Mouse (Mus musculus): Measurements from ENCODE around the gene Tmcc1. TPM values are rescaled to one million over a fixed set of nuclear protein-coding genes. Genes with fewer than 3 reads are reported as not detected.

Tmcc1 gene
- polyA plus RNA-seq, 1 experiment: 20.5 TPM

DNA sequence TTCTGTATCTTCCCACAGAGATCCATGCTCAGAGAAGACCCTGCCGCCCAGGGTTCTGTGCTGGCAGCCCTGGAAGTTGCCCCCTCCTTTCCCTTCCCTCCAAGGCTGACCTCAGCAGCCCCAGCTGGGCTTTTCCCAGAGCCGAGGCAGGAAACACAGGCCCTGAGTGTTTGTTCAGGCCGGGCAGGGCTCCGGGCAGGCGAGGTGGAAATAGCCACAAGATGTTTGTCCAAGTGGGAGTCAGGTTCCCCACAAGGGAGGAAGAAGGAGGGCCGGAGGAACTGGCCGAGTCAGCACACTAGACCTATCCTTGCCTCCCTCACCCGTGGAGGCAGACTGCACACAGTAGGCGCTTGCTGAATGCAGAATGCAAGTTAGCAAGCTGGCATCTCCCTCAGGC lies 186.6 kb downstream of the Tmcc1 start:
- TF ChIP-seq EP300 (IDR thresholded peaks at IDR 0.05; ENCODE audit: insufficient read depth, low read depth, low read length) (no peak), POLR2A (IDR thresholded peaks at IDR 0.05; ENCODE audit: insufficient read depth, low read length) (no peak), CTCF (IDR thresholded peaks at IDR 0.05; ENCODE audit: low read depth, low read length) (no peak)
- no peaks in the 10 kb centered on the region for H3K4me1 ChIP-seq (ENCODE audit: control insufficient read depth, insufficient read depth, low read length)
- no peak overlapping the region for H3K27ac ChIP-seq (ENCODE audit: insufficient read depth, low read length)
- no peaks in the 10 kb centered on the region for H3K27me3 ChIP-seq (ENCODE audit: control insufficient read depth, insufficient read depth, low read length, poor library complexity, severe bottlenecking)
- H3K4me3 ChIP-seq (ENCODE audit: low read depth, low read length): no peak overlapping the region
- no peak overlapping the region for H3K9ac ChIP-seq (ENCODE audit: low read depth, poor library complexity, severe bottlenecking)
- no peaks in the 10 kb centered on the region for H3K9me3 ChIP-seq (replicated peaks; ENCODE audit: control insufficient read depth, insufficient read depth, low read length, poor library complexity, severe bottlenecking)
- no peaks in the 10 kb centered on the region for H3K36me3 ChIP-seq (ENCODE audit: control insufficient read depth, insufficient read depth, low read length, poor library complexity, severe bottlenecking)

DNA sequence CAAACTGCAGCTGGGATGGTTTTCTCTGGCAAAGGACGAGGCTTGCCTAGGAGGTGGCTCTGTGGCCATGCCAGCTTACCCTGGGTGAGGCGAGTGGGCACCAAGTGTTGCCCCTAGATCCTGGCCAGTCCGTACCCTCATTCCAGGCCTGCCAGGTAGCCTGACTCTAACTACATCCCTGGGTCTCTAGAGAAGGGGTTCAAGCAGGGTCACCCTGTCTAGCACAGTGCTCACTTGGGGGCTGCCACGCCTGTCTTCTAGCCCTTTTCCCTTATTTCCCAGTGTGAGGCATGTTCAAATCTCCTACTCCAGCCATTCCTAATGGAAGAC lies 187.4 kb downstream of the Tmcc1 start:
- TF ChIP-seq EP300 (IDR thresholded peaks at IDR 0.05; ENCODE audit: insufficient read depth, low read depth, low read length) (no peak), CTCF (IDR thresholded peaks at IDR 0.05; ENCODE audit: low read depth, low read length) (no peak), POLR2A (IDR thresholded peaks at IDR 0.05; ENCODE audit: insufficient read depth, low read length) (no peak)
- Histone ChIP-seq H3K36me3 (ENCODE audit: control insufficient read depth, insufficient read depth, low read length, poor library complexity, severe bottlenecking) (no peaks in the 10 kb centered on the region), H3K9ac (ENCODE audit: low read depth, poor library complexity, severe bottlenecking) (no peak overlapping the region), H3K9me3 (replicated peaks; ENCODE audit: control insufficient read depth, insufficient read depth, low read length, poor library complexity, severe bottlenecking) (no peaks in the 10 kb centered on the region), H3K27ac (ENCODE audit: insufficient read depth, low read length) (no peak overlapping the region), H3K4me1 (ENCODE audit: control insufficient read depth, insufficient read depth, low read length) (no peaks in the 10 kb centered on the region), H3K27me3 (ENCODE audit: control insufficient read depth, insufficient read depth, low read length, poor library complexity, severe bottlenecking) (no peaks in the 10 kb centered on the region), H3K4me3 (ENCODE audit: low read depth, low read length) (no peak overlapping the region)

DNA sequence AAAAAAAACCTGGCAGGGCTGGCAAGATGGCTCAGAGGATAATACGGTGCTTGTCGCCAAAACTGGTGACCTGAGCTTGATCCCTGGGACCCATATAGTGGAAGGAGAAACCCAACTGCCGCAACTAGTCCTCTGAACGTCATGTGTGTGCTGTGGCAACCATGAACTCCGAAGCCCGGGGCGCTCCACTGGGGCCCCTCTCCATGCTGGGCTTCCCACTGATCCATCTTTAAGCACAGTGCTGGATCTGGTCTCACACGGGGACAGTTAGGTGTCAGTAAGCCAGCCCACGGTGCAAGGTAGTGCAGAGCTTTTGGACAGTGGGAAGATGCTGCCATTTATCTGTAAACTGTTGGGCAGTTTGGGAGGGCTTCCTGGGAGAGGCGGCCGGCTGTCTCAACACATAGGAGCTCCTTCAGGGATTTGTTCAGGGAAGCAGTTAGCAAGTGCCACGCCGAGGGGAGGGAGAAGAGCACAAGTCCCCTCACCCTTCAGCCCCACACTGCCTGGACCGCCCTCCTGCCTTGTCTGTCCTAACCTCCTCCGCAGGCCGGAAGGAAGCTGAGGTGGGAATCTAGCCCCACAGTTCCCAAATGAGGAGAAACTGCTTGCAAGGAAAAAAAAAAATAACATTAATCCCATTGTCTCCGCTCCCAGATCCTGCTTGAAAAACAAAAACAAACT lies 187.9 kb downstream of the Tmcc1 start:
- TF ChIP-seq CTCF (IDR thresholded peaks at IDR 0.05; ENCODE audit: low read depth, low read length) (no peak), EP300 (IDR thresholded peaks at IDR 0.05; ENCODE audit: insufficient read depth, low read depth, low read length) (no peak), POLR2A (IDR thresholded peaks at IDR 0.05; ENCODE audit: insufficient read depth, low read length) (no peak)
- no peaks in the 10 kb centered on the region for H3K4me1 ChIP-seq (ENCODE audit: control insufficient read depth, insufficient read depth, low read length)
- no peak overlapping the region for H3K4me3 ChIP-seq (ENCODE audit: low read depth, low read length)
- H3K36me3 ChIP-seq (ENCODE audit: control insufficient read depth, insufficient read depth, low read length, poor library complexity, severe bottlenecking): no peaks in the 10 kb centered on the region
- no peak overlapping the region for H3K9ac ChIP-seq (ENCODE audit: low read depth, poor library complexity, severe bottlenecking)
- H3K9me3 ChIP-seq (replicated peaks; ENCODE audit: control insufficient read depth, insufficient read depth, low read length, poor library complexity, severe bottlenecking): no peaks in the 10 kb centered on the region
- no peaks in the 10 kb centered on the region for H3K27me3 ChIP-seq (ENCODE audit: control insufficient read depth, insufficient read depth, low read length, poor library complexity, severe bottlenecking)
- H3K27ac ChIP-seq (ENCODE audit: insufficient read depth, low read length): no peak overlapping the region

DNA sequence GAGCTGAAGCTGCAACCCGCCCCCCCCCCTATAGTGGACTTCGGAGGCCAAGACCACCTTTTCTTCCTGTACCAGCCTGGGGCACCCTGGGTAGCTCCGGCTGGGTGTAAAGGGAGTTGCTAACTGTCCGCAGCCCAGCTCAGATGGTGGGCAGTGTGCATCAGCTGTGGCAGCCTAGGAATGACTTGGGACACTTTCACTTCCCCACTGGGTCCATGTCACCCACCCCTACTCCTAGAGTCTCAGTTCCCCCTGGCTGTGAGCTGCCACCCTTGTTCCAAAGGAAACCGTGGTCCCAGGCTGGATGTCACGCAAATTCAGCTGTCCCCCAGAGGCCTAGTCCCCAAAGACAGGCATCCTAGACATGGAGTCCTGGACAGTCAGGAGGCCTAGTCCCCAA lies 188.6 kb downstream of the Tmcc1 start:
- H3K27ac ChIP-seq (ENCODE audit: insufficient read depth, low read length): no peak overlapping the region

DNA sequence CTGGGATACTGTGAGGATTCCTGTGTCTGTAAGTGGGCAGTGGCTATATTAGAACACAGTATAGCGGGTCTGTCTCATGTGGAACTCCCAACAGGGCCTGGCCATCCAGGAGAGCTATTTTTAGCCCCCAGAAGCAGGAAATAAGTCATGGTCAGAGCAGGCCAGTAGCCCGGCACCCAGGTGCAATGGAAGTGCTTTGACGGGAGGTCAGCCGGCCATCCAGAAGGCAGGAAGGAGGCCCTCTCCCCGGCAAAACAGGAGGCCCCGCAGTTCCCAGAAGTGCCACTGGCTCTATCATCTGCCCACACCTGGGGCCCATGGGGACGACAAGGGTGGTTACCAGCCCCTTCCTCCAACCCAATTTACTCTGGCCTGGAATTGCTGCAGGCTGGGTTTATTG lies 189.2 kb downstream of the Tmcc1 start:
- Histone ChIP-seq H3K9me3 (replicated peaks; ENCODE audit: control insufficient read depth, insufficient read depth, low read length, poor library complexity, severe bottlenecking) (no peaks in the 10 kb centered on the region), H3K27me3 (ENCODE audit: control insufficient read depth, insufficient read depth, low read length, poor library complexity, severe bottlenecking) (no peaks in the 10 kb centered on the region), H3K4me1 (ENCODE audit: control insufficient read depth, insufficient read depth, low read length) (no peaks in the 10 kb centered on the region), H3K36me3 (ENCODE audit: control insufficient read depth, insufficient read depth, low read length, poor library complexity, severe bottlenecking) (no peaks in the 10 kb centered on the region), H3K4me3 (ENCODE audit: low read depth, low read length) (no peak overlapping the region), H3K27ac (ENCODE audit: insufficient read depth, low read length) (no peak overlapping the region), H3K9ac (ENCODE audit: low read depth, poor library complexity, severe bottlenecking) (no peak overlapping the region)
- TF ChIP-seq EP300 (IDR thresholded peaks at IDR 0.05; ENCODE audit: insufficient read depth, low read depth, low read length): no peak
- TF ChIP-seq POLR2A (IDR thresholded peaks at IDR 0.05; ENCODE audit: insufficient read depth, low read length): no peak
- TF ChIP-seq CTCF (IDR thresholded peaks at IDR 0.05; ENCODE audit: low read depth, low read length): no peak

More for the DNA sequence above, 188.6 kb downstream of the Tmcc1 start:
- no peaks in the 10 kb centered on the region for H3K27me3 ChIP-seq (ENCODE audit: control insufficient read depth, insufficient read depth, low read length, poor library complexity, severe bottlenecking)
- no peaks in the 10 kb centered on the region for H3K36me3 ChIP-seq (ENCODE audit: control insufficient read depth, insufficient read depth, low read length, poor library complexity, severe bottlenecking)
- H3K9ac ChIP-seq (ENCODE audit: low read depth, poor library complexity, severe bottlenecking): no peak overlapping the region
- no peak overlapping the region for H3K4me3 ChIP-seq (ENCODE audit: low read depth, low read length)
- no peaks in the 10 kb centered on the region for H3K9me3 ChIP-seq (replicated peaks; ENCODE audit: control insufficient read depth, insufficient read depth, low read length, poor library complexity, severe bottlenecking)
- TF ChIP-seq POLR2A (IDR thresholded peaks at IDR 0.05; ENCODE audit: insufficient read depth, low read length): no peak
- TF ChIP-seq EP300 (IDR thresholded peaks at IDR 0.05; ENCODE audit: insufficient read depth, low read depth, low read length): no peak
- no peak for TF ChIP-seq CTCF (IDR thresholded peaks at IDR 0.05; ENCODE audit: low read depth, low read length)
- H3K4me1 ChIP-seq (ENCODE audit: control insufficient read depth, insufficient read depth, low read length): no peaks in the 10 kb centered on the region

DNA sequence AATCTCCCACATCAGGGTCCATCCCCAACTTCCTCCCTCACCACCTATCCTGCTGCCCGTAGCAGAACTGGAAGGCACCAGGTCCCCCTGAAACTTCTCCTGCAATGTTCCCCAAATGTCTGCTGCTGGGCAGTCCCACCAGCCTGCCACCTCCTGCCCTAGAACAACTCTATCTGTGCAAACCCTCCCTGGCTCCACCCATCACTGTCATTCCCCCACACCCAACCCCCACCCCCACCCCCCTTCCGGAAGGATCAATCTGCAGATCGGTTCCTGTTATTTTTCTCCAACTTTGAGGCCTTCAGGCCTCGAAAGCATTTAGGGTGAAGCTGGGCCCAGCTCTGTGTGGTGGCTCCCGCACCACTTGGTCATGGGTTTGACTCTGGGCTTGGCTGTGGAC lies 189.8 kb downstream of the Tmcc1 start:
- no peak overlapping the region for H3K4me3 ChIP-seq (ENCODE audit: low read depth, low read length)
- H3K4me1 ChIP-seq (ENCODE audit: control insufficient read depth, insufficient read depth, low read length): no peaks in the 10 kb centered on the region
- no peaks in the 10 kb centered on the region for H3K36me3 ChIP-seq (ENCODE audit: control insufficient read depth, insufficient read depth, low read length, poor library complexity, severe bottlenecking)
- no peak for TF ChIP-seq CTCF (IDR thresholded peaks at IDR 0.05; ENCODE audit: low read depth, low read length)
- no peak for TF ChIP-seq POLR2A (IDR thresholded peaks at IDR 0.05; ENCODE audit: insufficient read depth, low read length)
- TF ChIP-seq EP300 (IDR thresholded peaks at IDR 0.05; ENCODE audit: insufficient read depth, low read depth, low read length): no peak
- no peak overlapping the region for H3K27ac ChIP-seq (ENCODE audit: insufficient read depth, low read length)
- no peak overlapping the region for H3K9ac ChIP-seq (ENCODE audit: low read depth, poor library complexity, severe bottlenecking)
- H3K27me3 ChIP-seq (ENCODE audit: control insufficient read depth, insufficient read depth, low read length, poor library complexity, severe bottlenecking): no peaks in the 10 kb centered on the region
- H3K9me3 ChIP-seq (replicated peaks; ENCODE audit: control insufficient read depth, insufficient read depth, low read length, poor library complexity, severe bottlenecking): no peaks in the 10 kb centered on the region
